Mouse (Mus musculus): ENCODE results near the gene Slc27a5. TPM values are rescaled to one million over a fixed set of nuclear protein-coding genes. Genes with fewer than 3 reads are reported as not detected.
A peak's percentile ranks its signal among the peaks of the same experiment; 100 is the strongest.

The Slc27a5 gene
- 10 to 100 TPM in 1 of 2 experiments, under 1 TPM in 1; 0.70 to 16.3 TPM for total RNA-seq (2021)
- long read RNA-seq, experiment 1, transcript Slc27a5-201 (10 exons, 2,288 nt), result major isoform, 20 of 23 reads
- long read RNA-seq, experiment 1, partial matches to known transcripts, result 3 of 23 reads
- long read RNA-seq, experiment 1, other reads (novel, unspliced or antisense), result 0 of 23 reads
- long read RNA-seq, experiment 2, result 0 reads

GRCm38 (mm10) chr7:12998053-12998452 lies at the start of gene Slc27a5:
Slc27a5 (minus strand) TSS chr7:12998192.
- DNase-seq (ENCODE audit: low spot score in 2 of 2), result no peak

GRCm38 (mm10) chr7:13046084-13046483 lies 48.1 kb upstream of the Slc27a5 start:
- no peak for DNase-seq (ENCODE audit: low spot score in 2 of 2)

- DNase-seq (ENCODE audit: low spot score in 2 of 2), result no peak
These were observed 46.2 kb upstream of the Slc27a5 start for GRCm38 (mm10) chr7:13044254-13044625.

GRCm38 (mm10) chr7:13043445-13044253 lies 45.7 kb upstream of the Slc27a5 start:
- DNase-seq (ENCODE audit: low spot score in 2 of 2), result no peak

GRCm38 (mm10) chr7:13043120-13043444 lies 45.1 kb upstream of the Slc27a5 start:
- no peak for DNase-seq (ENCODE audit: low spot score in 2 of 2)

GRCm38 (mm10) chr7:13042511-13042910 lies 44.5 kb upstream of the Slc27a5 start:
- DNase-seq (ENCODE audit: low spot score in 2 of 2), result no peak

GRCm38 (mm10) chr7:13041256-13041655 lies 43.3 kb upstream of the Slc27a5 start:
- no peak for DNase-seq (ENCODE audit: low spot score in 2 of 2)

- no peak for DNase-seq (ENCODE audit: low spot score in 2 of 2)
These were observed 41.2 kb upstream of the Slc27a5 start for GRCm38 (mm10) chr7:13039181-13039580.

- no peak for DNase-seq (ENCODE audit: low spot score in 2 of 2)
These were observed 40.7 kb upstream of the Slc27a5 start for GRCm38 (mm10) chr7:13038621-13039169.

- peak; percentile 95 to 99 for DNase-seq (ENCODE audit: low spot score in 2 of 2)
These were observed 40.0 kb upstream of the Slc27a5 start, which contains the start of gene Ube2m for GRCm38 (mm10) chr7:13037901-13038555. Ube2m (minus strand) TSS chr7:13038275.

- no peak for DNase-seq (ENCODE audit: low spot score in 2 of 2)
These were observed 39.4 kb upstream of the Slc27a5 start for GRCm38 (mm10) chr7:13037366-13037765.

GRCm38 (mm10) chr7:13036806-13037205 lies 38.8 kb upstream of the Slc27a5 start:
- DNase-seq (ENCODE audit: low spot score in 2 of 2), result no peak

- DNase-seq (ENCODE audit: low spot score in 2 of 2), result no peak
These were observed 37.3 kb upstream of the Slc27a5 start for GRCm38 (mm10) chr7:13035211-13035855.

- DNase-seq (ENCODE audit: low spot score in 2 of 2), result peak; percentile 89 to 94
These were observed 36.4 kb upstream of the Slc27a5 start, which contains the start of gene Chmp2a for GRCm38 (mm10) chr7:13034148-13034977. Chmp2a (minus strand) TSS chr7:13034807.

- DNase-seq (ENCODE audit: low spot score in 2 of 2), result no peak
These were observed 35.6 kb upstream of the Slc27a5 start for GRCm38 (mm10) chr7:13033451-13034147.

- no peak for DNase-seq (ENCODE audit: low spot score in 2 of 2)
These were observed 34.5 kb upstream of the Slc27a5 start for GRCm38 (mm10) chr7:13032541-13032940.

GRCm38 (mm10) chr7:13031983-13032382 lies 34.0 kb upstream of the Slc27a5 start:
- DNase-seq (ENCODE audit: low spot score in 2 of 2), result no peak

GRCm38 (mm10) chr7:13031069-13031468 lies 33.1 kb upstream of the Slc27a5 start:
- no peak for DNase-seq (ENCODE audit: low spot score in 2 of 2)

GRCm38 (mm10) chr7:13028986-13029385 lies 31.0 kb upstream of the Slc27a5 start:
- no peak for DNase-seq (ENCODE audit: low spot score in 2 of 2)

All from adrenal gland, postnatal 4 days (tissue).